In genomic region chr10:42762670-42763058, GRCm38 (mm10) we compare ENCODE assay signal across 8 mouse cellular contexts. TPM values are rescaled to one million over a fixed set of nuclear protein-coding genes. Genes with fewer than 3 reads are reported as not detected.
DNase-seq lines count a peak whose midpoint lies in the region; ATAC-seq and TF ChIP-seq lines count a peak whose summit lies in the region.

No protein-coding gene starts in this region.

- peak overlapping the region; percentile 91 for H3K9ac ChIP-seq in intestine, embryonic 15.5 days

- H3K9me3 ChIP-seq in embryonic facial prominence, embryonic 10.5 days = no peaks in the 10 kb centered on the region
- H3K9me3 ChIP-seq in intestine, embryonic 15.5 days = no peaks in the 10 kb centered on the region

- no peak for TF ChIP-seq POLR2A in lung, adult 2 months (IDR thresholded peaks at IDR 0.05; ENCODE audit: borderline replicate concordance, extremely low read depth, low read depth, low read length)
- TF ChIP-seq POLR2A in olfactory bulb, adult 2 months (IDR thresholded peaks at IDR 0.05; ENCODE audit: insufficient read depth, low read depth, low read length) = no peak

- H3K27me3 ChIP-seq in embryonic facial prominence, embryonic 10.5 days (replicated peaks; ENCODE audit: low read depth, poor library complexity, severe bottlenecking) = no peaks in the 10 kb centered on the region
- no peaks in the 10 kb centered on the region for H3K27me3 ChIP-seq in intestine, embryonic 15.5 days (replicated peaks)

- H3K4me1 ChIP-seq in lung, adult 2 months (ENCODE audit: control insufficient read depth, insufficient read depth, low read length) = peaks cover 2% of the 10 kb centered on the region; the same call in 1 of the 2 replicates
- H3K4me1 ChIP-seq in embryonic facial prominence, embryonic 10.5 days = peaks cover 31% of the 10 kb centered on the region
- H3K4me1 ChIP-seq in intestine, embryonic 15.5 days (replicated peaks) = peaks cover 11% of the 10 kb centered on the region; the same call in 1 of the 2 replicates
- H3K4me1 ChIP-seq in olfactory bulb, adult 2 months (ENCODE audit: control insufficient read depth, insufficient read depth, low read length) = peaks cover 6% of the 10 kb centered on the region

- peaks cover 7% of the 10 kb centered on the region for H3K36me3 ChIP-seq in embryonic facial prominence, embryonic 10.5 days (replicated peaks)
- H3K36me3 ChIP-seq in intestine, embryonic 15.5 days = no peaks in the 10 kb centered on the region

- H3K27ac ChIP-seq in embryonic facial prominence, embryonic 10.5 days (replicated peaks) = peak overlapping the region; percentile 98
- H3K27ac ChIP-seq in intestine, embryonic 15.5 days = peak overlapping the region; percentile 86
- 0 out of 2 replicates have a peak overlapping the region, but pooled peaks have one; percentile 57 for H3K27ac ChIP-seq in olfactory bulb, adult 2 months (ENCODE audit: insufficient read depth, low read depth, low read length)

- H3K4me2 ChIP-seq in intestine, embryonic 15.5 days (replicated peaks) = peak overlapping the region; percentile 64

- DNase-seq in lung, adult 2 months = no peak
- no peak for DNase-seq in lung, postnatal 10 days
- no peak for DNase-seq in embryonic facial prominence, embryonic 10.5 days (ENCODE audit: low spot score)
- no peak for DNase-seq in urinary bladder, adult 2 months (ENCODE audit: low spot score)
- no peak for DNase-seq in layer of hippocampus, postnatal 14 days (ENCODE audit: low spot score in 2 of 2)
- DNase-seq in right cerebral cortex, postnatal 36 days (ENCODE audit: low spot score in 2 of 2) = no peak

- TF ChIP-seq CTCF in lung, adult 2 months (IDR thresholded peaks at IDR 0.05; ENCODE audit: insufficient read depth, low read length) = no peak
- TF ChIP-seq CTCF in olfactory bulb, adult 2 months (IDR thresholded peaks at IDR 0.05; ENCODE audit: insufficient read depth, low read depth, low read length) = no peak

- WGBS in lung, adult 2 months = under 1% methylated on average over 6 of the region's 6 CpGs
- under 1% methylated on average over 6 of the region's 6 CpGs for WGBS in embryonic facial prominence, embryonic 10.5 days
- under 1% methylated on average over 6 of the region's 6 CpGs for WGBS in intestine, embryonic 15.5 days
- under 1% methylated on average over 6 of the region's 6 CpGs for WGBS in olfactory bulb, adult 2 months

- no peak for ATAC-seq in intestine, embryonic 15.5 days

- peak overlapping the region; percentile 94 for H3K4me3 ChIP-seq in lung, adult 2 months (replicated peaks; ENCODE audit: extremely low read depth, low read depth, low read length)
- peak overlapping the region; percentile 99 for H3K4me3 ChIP-seq in embryonic facial prominence, embryonic 10.5 days
- H3K4me3 ChIP-seq in intestine, embryonic 15.5 days (replicated peaks) = peak overlapping the region; percentile 94
- H3K4me3 ChIP-seq in olfactory bulb, adult 2 months (ENCODE audit: insufficient read depth, low read depth, low read length) = peak overlapping the region; percentile 87

RNA-seq across cellular contexts. Expression of gene Sec63, which starts 1.4 kb away (rescaled TPM):
- 12.9 and 16.4 TPM in 2 replicates for polyA plus RNA-seq in lung, adult 2 months (2012; rRNA removed)
- polyA plus RNA-seq in embryonic facial prominence, embryonic 10.5 days (2016; fragmentation: Nextera tagmentation; extraction: Ambion mirVana) = 24.5 and 24.9 TPM in 2 replicates
- polyA plus RNA-seq in intestine, embryonic 15.5 days (2015; fragmentation: Nextera tagmentation; extraction: Ambion mirVana) = 25.0 and 25.5 TPM in 2 replicates
- polyA plus RNA-seq in olfactory bulb, adult 2 months (2012; ENCODE audit: insufficient read depth, insufficient read length, low replicate concordance, missing spikeins) = not detected in 2 replicates
- 50.6 and 63.2 TPM in 2 replicates for polyA plus RNA-seq in urinary bladder, adult 2 months (2012; rRNA removed)
- 10 to 100 TPM; 40.9 to 43.0 TPM for total RNA-seq in layer of hippocampus, postnatal 14 days (2021)
